Mouse (Mus musculus): ENCODE measurements at regions not wholly inside any gene's neighbourhood (a gene's known extent, or its start where the extent isn't known, plus 50 kb on each side); places are given as distances from the start of the nearest gene placed in this dataset.

GRCm38 (mm10) chr15:11774717-11775116, 132.4 kb downstream of the Npr3 start:
- no peak overlapping the region for H3K27ac ChIP-seq (replicated peaks; ENCODE audit: low read depth, low read length)
- H3K36me3 ChIP-seq (ENCODE audit: control insufficient read depth, insufficient read depth, low read length) = no peaks in the 10 kb centered on the region
- H3K4me1 ChIP-seq (ENCODE audit: control insufficient read depth, insufficient read depth, low read length) = 0 out of 2 replicates have a peak, but pooled peaks cover 4% of the 10 kb centered on the region
- no peaks in the 10 kb centered on the region for H3K27me3 ChIP-seq (ENCODE audit: control insufficient read depth, insufficient read depth, low read length)
- no peak overlapping the region for H3K4me2 ChIP-seq (replicated peaks; ENCODE audit: low read depth, low read length, severe bottlenecking)
- ATAC-seq (ENCODE audit: low FRiP score, low read depth) (peak; percentile 55; the same call in 1 of the 2 replicates), DNase-seq (ENCODE audit: low spot score) (peak; percentile 40)
- WGBS = 12% methylated on average over 5 of the region's 5 CpGs
- H3K9ac ChIP-seq (ENCODE audit: low read depth, low read length, severe bottlenecking) = no peak overlapping the region
- TF ChIP-seq POLR2A (IDR thresholded peaks at IDR 0.05; ENCODE audit: borderline replicate concordance, extremely low read depth, insufficient read depth, insufficient read length) = no peak
- H3K9me3 ChIP-seq (ENCODE audit: control insufficient read depth, low read length) = no peaks in the 10 kb centered on the region
- H3K4me3 ChIP-seq (replicated peaks; ENCODE audit: low read length) = no peak overlapping the region

- Histone ChIP-seq H3K9ac (ENCODE audit: low read depth, low read length, severe bottlenecking) (no peak overlapping the region), H3K4me2 (replicated peaks; ENCODE audit: low read depth, low read length, severe bottlenecking) (no peak overlapping the region), H3K9me3 (ENCODE audit: control insufficient read depth, low read length) (no peaks in the 10 kb centered on the region), H3K27me3 (ENCODE audit: control insufficient read depth, insufficient read depth, low read length) (no peaks in the 10 kb centered on the region), H3K4me1 (ENCODE audit: control insufficient read depth, insufficient read depth, low read length) (no peaks in the 10 kb centered on the region), H3K36me3 (ENCODE audit: control insufficient read depth, insufficient read depth, low read length) (no peaks in the 10 kb centered on the region), H3K4me3 (replicated peaks; ENCODE audit: low read length) (no peak overlapping the region), H3K27ac (replicated peaks; ENCODE audit: low read depth, low read length) (no peak overlapping the region)
- ATAC-seq (ENCODE audit: low FRiP score, low read depth) = no peak
- WGBS = 77% methylated on average over 1 of the region's 1 CpGs
- TF ChIP-seq POLR2A (IDR thresholded peaks at IDR 0.05; ENCODE audit: borderline replicate concordance, extremely low read depth, insufficient read depth, insufficient read length) = no peak
- DNase-seq (ENCODE audit: low spot score) = no peak
Observed at GRCm38 (mm10) chr15:11770596-11770995, 136.5 kb downstream of the Npr3 start.

- no peak for TF ChIP-seq POLR2A (IDR thresholded peaks at IDR 0.05; ENCODE audit: borderline replicate concordance, extremely low read depth, insufficient read depth, insufficient read length)
Observed at GRCm38 (mm10) chr15:11757963-11758362, 149.1 kb downstream of the Npr3 start.

GRCm38 (mm10) chr15:11756786-11757185, 150.3 kb downstream of the Npr3 start:
- no peak overlapping the region for H3K27ac ChIP-seq (replicated peaks; ENCODE audit: low read depth, low read length)
- no peaks in the 10 kb centered on the region for H3K36me3 ChIP-seq (ENCODE audit: control insufficient read depth, insufficient read depth, low read length)
- ATAC-seq (ENCODE audit: low FRiP score, low read depth) (no peak), DNase-seq (ENCODE audit: low spot score) (no peak)
- H3K9me3 ChIP-seq (ENCODE audit: control insufficient read depth, low read length) = no peaks in the 10 kb centered on the region
- no peak overlapping the region for H3K4me3 ChIP-seq (replicated peaks; ENCODE audit: low read length)
- 82% methylated on average over 7 of the region's 7 CpGs for WGBS
- no peak overlapping the region for H3K9ac ChIP-seq (ENCODE audit: low read depth, low read length, severe bottlenecking)
- TF ChIP-seq POLR2A (IDR thresholded peaks at IDR 0.05; ENCODE audit: borderline replicate concordance, extremely low read depth, insufficient read depth, insufficient read length) = no peak
- H3K27me3 ChIP-seq (ENCODE audit: control insufficient read depth, insufficient read depth, low read length) = no peaks in the 10 kb centered on the region
- H3K4me1 ChIP-seq (ENCODE audit: control insufficient read depth, insufficient read depth, low read length) = no peaks in the 10 kb centered on the region
- no peak overlapping the region for H3K4me2 ChIP-seq (replicated peaks; ENCODE audit: low read depth, low read length, severe bottlenecking)

More at GRCm38 (mm10) chr15:11757963-11758362, 149.1 kb downstream of the Npr3 start:
- H3K9ac ChIP-seq (ENCODE audit: low read depth, low read length, severe bottlenecking) = no peak overlapping the region
- no peaks in the 10 kb centered on the region for H3K36me3 ChIP-seq (ENCODE audit: control insufficient read depth, insufficient read depth, low read length)
- no peak overlapping the region for H3K27ac ChIP-seq (replicated peaks; ENCODE audit: low read depth, low read length)
- no peaks in the 10 kb centered on the region for H3K9me3 ChIP-seq (ENCODE audit: control insufficient read depth, low read length)
- 89% methylated on average over 1 of the region's 1 CpGs for WGBS
- DNase-seq (ENCODE audit: low spot score) = no peak
- no peak for ATAC-seq (ENCODE audit: low FRiP score, low read depth)
- H3K4me2 ChIP-seq (replicated peaks; ENCODE audit: low read depth, low read length, severe bottlenecking) = no peak overlapping the region
- H3K4me3 ChIP-seq (replicated peaks; ENCODE audit: low read length) = no peak overlapping the region
- no peaks in the 10 kb centered on the region for H3K4me1 ChIP-seq (ENCODE audit: control insufficient read depth, insufficient read depth, low read length)
- H3K27me3 ChIP-seq (ENCODE audit: control insufficient read depth, insufficient read depth, low read length) = no peaks in the 10 kb centered on the region

- Histone ChIP-seq H3K9me3 (ENCODE audit: control insufficient read depth, low read length) (no peaks in the 10 kb centered on the region), H3K27me3 (ENCODE audit: control insufficient read depth, insufficient read depth, low read length) (no peaks in the 10 kb centered on the region), H3K4me1 (ENCODE audit: control insufficient read depth, insufficient read depth, low read length) (no peaks in the 10 kb centered on the region), H3K9ac (ENCODE audit: low read depth, low read length, severe bottlenecking) (no peak overlapping the region), H3K27ac (replicated peaks; ENCODE audit: low read depth, low read length) (no peak overlapping the region), H3K4me2 (replicated peaks; ENCODE audit: low read depth, low read length, severe bottlenecking) (no peak overlapping the region), H3K36me3 (ENCODE audit: control insufficient read depth, insufficient read depth, low read length) (no peaks in the 10 kb centered on the region), H3K4me3 (replicated peaks; ENCODE audit: low read length) (no peak overlapping the region)
- peak; percentile 56 for DNase-seq (ENCODE audit: low spot score)
- ATAC-seq (ENCODE audit: low FRiP score, low read depth) = no peak
- WGBS = 19% methylated on average over 3 of the region's 3 CpGs
- no peak for TF ChIP-seq POLR2A (IDR thresholded peaks at IDR 0.05; ENCODE audit: borderline replicate concordance, extremely low read depth, insufficient read depth, insufficient read length)
Observed at GRCm38 (mm10) chr15:11753216-11753615, 153.9 kb downstream of the Npr3 start.

GRCm38 (mm10) chr15:11750893-11751292, 156.2 kb downstream of the Npr3 start:
- TF ChIP-seq POLR2A (IDR thresholded peaks at IDR 0.05; ENCODE audit: borderline replicate concordance, extremely low read depth, insufficient read depth, insufficient read length) = no peak
- Histone ChIP-seq H3K4me1 (ENCODE audit: control insufficient read depth, insufficient read depth, low read length) (no peaks in the 10 kb centered on the region), H3K27me3 (ENCODE audit: control insufficient read depth, insufficient read depth, low read length) (no peaks in the 10 kb centered on the region), H3K4me2 (replicated peaks; ENCODE audit: low read depth, low read length, severe bottlenecking) (no peak overlapping the region), H3K9ac (ENCODE audit: low read depth, low read length, severe bottlenecking) (no peak overlapping the region), H3K4me3 (replicated peaks; ENCODE audit: low read length) (no peak overlapping the region), H3K36me3 (ENCODE audit: control insufficient read depth, insufficient read depth, low read length) (no peaks in the 10 kb centered on the region), H3K27ac (replicated peaks; ENCODE audit: low read depth, low read length) (no peak overlapping the region), H3K9me3 (ENCODE audit: control insufficient read depth, low read length) (no peaks in the 10 kb centered on the region)
- DNase-seq (ENCODE audit: low spot score) (no peak), ATAC-seq (ENCODE audit: low FRiP score, low read depth) (no peak)
- 78% methylated on average over 5 of the region's 5 CpGs for WGBS
